Mouse (Mus musculus) gastrocnemius, postnatal 4 days (tissue): ENCODE results near the gene Zfp84. TPM values are rescaled to one million over a fixed set of nuclear protein-coding genes. Genes with fewer than 3 reads are reported as not detected.

Experiments
- DNase-seq, 2 experiments: peaks; one replicate each; pipeline ENCODE4 v3.0.0; 2021 to 2022; ENCODE audit warnings: low spot score in 2 of 2, mixed read lengths in 2 of 2
- microRNA-seq: library from miRNA; unstranded; fragments of <30 nt; microRNA quantifications from one replicate; pipeline ENCODE4 v1.2.0, GENCODE M21; 2021
- total RNA-seq, 2 experiments: library from RNA; stranded (reverse); gene quantifications; 2 replicates each; pipeline ENCODE4 v1.2.3; 2021

Zfp84 gene
- total RNA-seq, 2 experiments from 2014 or later, result 14.8 to 15.2 TPM

DNA sequence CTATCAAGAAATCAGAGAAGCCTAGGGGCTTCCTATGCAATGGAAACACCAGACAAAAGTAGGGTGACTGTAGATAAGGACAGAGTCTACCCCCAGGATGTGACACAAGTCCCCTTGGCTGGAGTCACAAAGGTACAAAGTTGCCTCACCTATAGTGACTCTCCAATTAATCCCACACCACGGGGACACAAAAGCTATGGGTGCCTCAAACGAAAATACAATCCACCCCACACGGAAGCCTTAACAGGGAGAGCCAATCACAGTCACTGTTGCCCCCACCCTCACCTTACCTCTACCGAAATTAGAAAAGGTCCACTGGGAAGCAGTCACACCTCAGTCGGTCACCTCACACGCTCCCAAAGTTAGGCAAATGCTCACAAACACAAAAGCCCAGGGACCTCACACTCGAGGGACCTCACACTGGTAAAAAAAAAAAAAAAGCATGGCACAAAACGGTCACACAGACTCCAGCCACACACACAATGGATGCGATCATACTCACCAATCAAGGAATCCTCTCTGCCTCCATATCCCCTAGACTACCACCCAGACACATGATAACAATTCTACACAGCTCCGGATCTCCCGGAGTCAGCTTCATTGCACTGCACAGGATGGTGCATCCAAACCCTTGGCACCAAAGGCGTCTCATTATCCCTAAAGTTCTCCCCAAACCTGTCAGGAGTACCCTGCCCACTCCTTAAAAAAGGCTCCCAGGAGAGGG lies 46.9 kb downstream of the Zfp84 start:
- no peak for DNase-seq

DNA sequence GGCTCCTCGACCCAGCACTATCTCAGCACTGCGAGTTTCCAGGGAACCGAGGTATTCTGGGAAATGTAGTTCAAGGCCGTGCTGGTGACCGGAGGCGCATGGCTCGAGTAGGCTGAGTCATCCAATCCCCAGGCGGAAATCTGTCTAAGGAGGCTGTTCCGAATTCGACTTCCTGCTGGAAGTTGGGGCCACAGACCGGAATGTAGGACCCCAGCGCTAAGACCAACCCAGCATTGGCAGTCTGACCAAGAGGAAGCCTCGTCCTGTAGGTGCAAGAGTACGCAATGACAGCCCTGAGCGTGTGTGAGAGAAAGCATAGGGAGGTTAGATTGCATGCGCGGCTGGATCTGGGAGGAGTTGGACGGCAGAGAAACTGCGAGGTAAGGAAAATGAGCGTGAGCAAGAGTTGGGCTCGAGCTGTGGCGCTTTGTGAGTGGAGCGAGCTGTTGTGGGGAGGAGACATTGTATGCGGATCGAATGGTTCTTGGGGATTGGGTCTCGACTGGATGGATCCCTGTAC lies 47.6 kb downstream of the Zfp84 start, which contains the start of gene Zfp790:
TSS of gene Zfp790 (plus strand) at position 205 of the 520 bp plus-strand sequence.
- DNase-seq, result peak; percentile 54 to 84

DNA sequence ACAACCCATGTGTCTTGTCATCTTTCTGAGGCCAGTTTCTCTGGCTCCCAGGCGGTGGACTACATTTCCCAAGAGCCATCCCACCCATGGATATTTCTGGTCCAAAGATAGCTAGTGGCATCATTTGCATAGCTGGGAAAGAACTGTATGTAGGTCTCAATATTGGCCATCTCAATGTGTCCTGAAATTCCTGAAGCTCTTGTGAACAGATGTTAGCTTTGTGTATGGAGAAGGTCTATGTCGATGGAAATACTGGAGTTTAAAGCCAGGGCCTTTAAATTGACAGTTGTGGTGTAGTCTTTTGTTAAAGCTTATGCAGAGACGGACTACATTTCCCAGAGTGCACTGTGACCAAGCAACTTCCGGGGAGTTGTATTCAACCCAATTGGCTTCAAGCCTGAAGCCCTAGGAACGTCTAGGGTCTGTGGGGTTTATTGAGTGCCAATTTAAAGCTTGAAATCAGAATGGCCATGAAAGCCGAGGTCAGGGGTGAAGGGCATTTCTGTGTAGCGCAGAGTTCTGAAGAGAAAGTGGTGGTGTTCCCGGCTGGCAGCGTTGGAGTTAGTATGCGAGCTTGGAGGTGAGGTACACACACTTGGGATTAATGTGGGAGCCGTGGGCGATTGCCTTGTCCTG lies 50.4 kb downstream of the Zfp84 start:
- DNase-seq, result peak in 1 of 2 experiments; percentile 60

DNA sequence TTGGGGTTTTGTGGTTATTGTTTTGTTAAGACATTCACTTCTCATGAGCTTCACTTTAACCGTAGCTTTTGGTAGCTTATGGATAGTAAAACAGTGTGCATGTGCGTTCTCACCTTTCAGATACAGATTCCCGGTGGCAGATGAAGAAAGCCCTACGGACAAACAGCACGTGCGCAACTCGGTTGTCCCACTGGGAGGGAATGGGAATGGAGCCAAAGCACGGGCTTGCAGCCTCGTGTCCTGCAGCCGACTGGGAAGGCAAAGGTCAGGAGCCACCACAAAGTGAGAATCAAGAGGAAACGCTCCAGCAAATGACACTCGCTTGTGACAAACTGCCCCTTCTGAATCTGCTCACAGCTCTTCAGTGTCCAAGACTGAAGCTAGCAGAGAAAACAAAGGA lies 59.6 kb downstream of the Zfp84 start:
- DNase-seq, result no peak

Small RNA genes within 50 kb of the gene (microRNA-seq; reads per million reads assigned to microRNA genes)
- gene Mir1964, result not detected

Other genes with a start within 250 kb of the Zfp84 start
- gene Sipa1l3, start 249.9 kb upstream of the Zfp84 start, total RNA-seq, result 10 to 100 TPM; 25.0 to 30.0 TPM
- gene Catsperg2, start 41.5 kb upstream of the Zfp84 start, total RNA-seq, result under 1 TPM in 1 of 2 experiments, not detected in 1; 0.15 TPM
- 1 to 10 TPM; 6.6 to 7.3 TPM for gene Zfp30, start 15.4 kb downstream of the Zfp84 start, total RNA-seq
- gene Zfp790, start 47.6 kb downstream of the Zfp84 start, total RNA-seq, result 10 to 100 TPM; 10.9 to 14.4 TPM
- gene Zfp940, start 85.1 kb downstream of the Zfp84 start, total RNA-seq, result 1 to 10 TPM in 1 of 2 experiments, under 1 TPM in 1; 0.91 to 1.0 TPM
- 1 to 10 TPM; 4.6 to 4.9 TPM for gene Zfp420, start 91.4 kb downstream of the Zfp84 start, total RNA-seq
- 10 to 100 TPM; 10.9 to 14.7 TPM for gene Zfp27, start 138.0 kb downstream of the Zfp84 start, total RNA-seq
- gene Zfp383, start 139.7 kb downstream of the Zfp84 start, total RNA-seq, result 10 to 100 TPM; 14.4 to 15.5 TPM
- gene Zfp74, start 185.5 kb downstream of the Zfp84 start, total RNA-seq, result 10 to 100 TPM; 10.9 to 12.9 TPM
- 100 to 1,000 TPM; 140 to 141 TPM for gene Zfp568, start 215.4 kb downstream of the Zfp84 start, total RNA-seq